Mouse (Mus musculus) B cell, adult 2 months (primary cell): Measurements from ENCODE around the gene Sipa1l1.
"Not testable (repeated sequence)": the region's sequence is repeated elsewhere in the genome, so short reads cannot be mapped to it uniquely, and the experiment has no call there.

ENCODE experiments used
- DNase-seq, 2 experiments: peaks; one replicate each; pipeline ENCODE4 v3.0.0; 2022

The Sipa1l1 gene

DNA sequence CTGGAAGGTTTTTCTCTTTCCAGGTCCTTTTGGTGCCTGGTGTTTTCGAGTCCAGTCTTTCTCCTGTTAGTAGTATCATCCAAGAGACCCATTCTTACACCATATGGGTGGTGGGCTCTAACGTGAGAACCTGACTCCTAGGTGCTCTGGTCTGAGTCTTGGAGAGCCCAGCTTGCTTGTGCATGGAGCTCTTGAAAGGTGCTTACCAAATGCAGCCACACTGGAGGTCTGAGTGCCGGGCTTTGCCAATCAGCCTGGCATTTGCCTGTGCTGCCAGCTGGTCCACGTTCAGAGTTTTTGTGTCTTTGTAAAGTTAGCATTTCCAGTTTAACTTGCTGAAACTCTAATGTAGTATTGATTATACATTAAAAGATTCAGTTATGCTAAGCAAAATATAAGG, 9.5 kb downstream of the Sipa1l1 start:
- DNase-seq: no peak

DNA sequence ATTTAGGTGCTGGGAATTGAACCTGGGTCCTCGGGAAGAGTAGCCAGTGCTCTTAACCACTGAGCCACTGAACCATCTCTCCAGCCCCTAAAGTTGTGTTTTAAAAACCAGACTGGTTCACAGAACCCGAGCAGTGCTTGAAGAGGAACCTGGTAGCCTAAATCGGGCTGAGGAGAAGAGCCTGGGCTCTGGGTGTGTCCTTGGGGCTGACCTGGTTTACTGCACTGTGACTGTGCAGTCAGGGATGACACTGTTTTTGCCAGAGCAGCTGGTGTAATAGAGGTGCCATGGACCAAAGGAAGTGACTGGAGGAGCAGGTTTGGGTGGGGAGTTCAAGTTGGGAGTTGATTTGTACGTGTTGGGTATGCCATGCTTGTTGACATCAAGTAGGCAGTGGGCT, 10.5 kb downstream of the Sipa1l1 start:
- peak; percentile 45 to 46 for DNase-seq

GRCm38 (mm10) chr12:82186156-82186555, 17.0 kb downstream of the Sipa1l1 start:
- DNase-seq: not testable (repeated sequence)

DNA sequence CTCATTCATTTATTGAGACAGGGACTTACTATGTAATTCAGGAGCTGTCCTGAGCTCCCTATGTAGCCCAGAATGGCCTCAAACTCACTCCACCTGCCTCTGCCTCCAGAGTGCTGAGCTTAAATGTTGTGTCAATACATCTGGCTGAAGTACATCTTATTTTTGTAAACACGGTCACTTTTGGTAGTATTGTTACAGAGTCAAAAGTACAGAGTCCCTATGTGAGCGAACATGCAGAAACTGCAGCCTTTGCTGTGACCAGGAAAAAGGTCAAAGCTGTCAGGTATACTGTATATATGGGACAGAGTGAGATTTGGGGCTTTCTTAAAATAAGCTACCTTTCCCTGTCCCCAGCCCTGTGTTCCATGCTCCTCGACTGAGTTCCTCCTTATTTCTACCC, 17.6 kb downstream of the Sipa1l1 start:
- DNase-seq: no peak

DNA sequence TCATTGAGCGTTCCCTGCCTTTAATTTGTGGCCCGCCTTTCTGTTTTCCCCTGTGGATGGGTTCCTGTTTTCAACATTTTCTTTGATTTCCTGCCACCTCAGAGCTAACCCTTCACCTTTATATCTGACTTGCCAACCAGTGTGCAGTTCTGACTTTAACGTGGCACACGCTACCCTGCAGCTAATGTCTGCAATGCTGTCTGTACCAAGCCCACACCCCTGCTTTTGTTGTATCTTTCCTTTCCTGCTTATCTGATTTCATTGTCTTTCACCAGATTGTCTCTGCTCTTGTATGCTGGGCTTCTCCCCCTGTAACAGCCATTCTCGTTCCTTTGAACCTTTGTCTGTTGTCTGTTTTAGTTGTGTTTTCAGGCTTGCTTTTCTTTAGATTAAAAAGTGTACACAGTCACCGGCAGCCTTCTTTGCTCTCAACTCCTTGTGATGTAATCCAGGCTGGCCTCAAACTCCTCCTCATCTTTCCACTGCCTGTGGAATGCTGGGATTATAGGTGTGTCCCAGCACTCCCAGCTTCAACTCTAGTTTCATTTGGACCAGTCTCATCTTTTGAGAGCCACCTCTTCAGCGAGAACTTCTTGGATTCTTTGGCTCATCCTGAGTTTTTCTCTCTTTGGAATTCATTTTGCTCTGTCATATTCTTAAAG, 18.2 kb downstream of the Sipa1l1 start:
- DNase-seq: no peak

- no peak for DNase-seq
Observed at GRCm38 (mm10) chr12:82188321-82189075, 19.4 kb downstream of the Sipa1l1 start.

GRCm38 (mm10) chr12:82189076-82189675, 20.1 kb downstream of the Sipa1l1 start:
- DNase-seq: no peak

DNA sequence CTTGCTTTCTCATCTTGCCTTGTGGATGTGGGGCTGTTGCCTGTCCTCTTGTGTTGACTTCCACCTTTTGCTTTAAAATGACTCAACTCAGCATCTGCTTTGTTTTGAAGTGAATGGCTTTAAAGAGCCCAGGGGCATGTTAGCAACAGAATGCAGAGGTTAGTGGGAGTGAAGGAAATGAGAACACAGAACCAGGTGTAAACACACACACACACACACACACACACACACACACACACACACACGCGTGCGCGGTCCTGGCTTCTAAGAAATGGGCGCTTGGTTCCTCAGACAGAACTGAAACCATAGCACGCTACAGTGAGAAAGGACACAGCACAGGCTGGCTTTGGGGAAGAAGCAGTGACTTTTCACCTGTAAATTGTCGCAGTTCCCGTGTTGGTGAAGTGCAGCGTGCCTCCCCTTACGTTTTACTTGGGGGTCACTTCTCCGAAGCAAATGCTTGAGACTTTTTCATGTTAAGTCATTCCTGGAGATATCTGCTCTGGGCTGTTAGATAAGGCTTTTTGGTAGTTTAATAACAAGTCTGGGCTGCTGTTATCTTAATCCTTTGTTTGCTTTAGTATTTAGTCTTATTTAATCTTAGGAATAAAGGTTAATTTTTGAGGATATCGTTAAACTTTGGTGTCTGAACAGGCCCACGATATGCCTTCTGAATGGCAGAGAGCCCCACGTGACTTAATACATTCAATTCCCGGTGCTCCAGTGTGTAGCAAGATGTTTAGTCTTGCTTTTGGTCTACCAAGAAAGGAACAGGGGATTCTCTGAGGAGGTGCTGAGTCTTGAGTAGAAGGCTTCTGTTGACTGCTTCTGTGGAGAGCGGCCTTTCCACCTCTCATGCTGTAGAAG, 20.8 kb downstream of the Sipa1l1 start:
- peak; percentile 78 to 80 for DNase-seq

GRCm38 (mm10) chr12:82190582-82190965, 21.5 kb downstream of the Sipa1l1 start:
- no peak for DNase-seq

DNA sequence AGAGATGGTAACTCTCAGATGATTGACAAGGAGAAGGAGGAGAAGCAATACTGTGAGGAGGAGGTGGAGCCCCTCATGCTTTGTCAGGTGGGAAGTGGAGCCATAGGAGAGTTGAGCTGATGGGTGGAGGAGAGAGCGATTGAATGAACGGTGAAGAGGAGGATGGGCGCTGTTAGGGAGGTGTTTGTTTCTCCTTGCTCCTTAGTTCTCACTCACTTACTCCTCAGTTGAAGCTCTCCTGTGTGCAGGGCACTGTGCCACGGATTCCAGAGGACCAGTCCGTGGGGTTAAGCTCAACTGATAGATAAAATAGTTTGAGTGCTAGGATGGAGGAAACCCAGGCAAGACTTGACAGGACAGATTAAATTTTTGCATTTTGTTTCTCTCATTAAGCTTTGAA, 22.6 kb downstream of the Sipa1l1 start:
- DNase-seq: no peak

DNA sequence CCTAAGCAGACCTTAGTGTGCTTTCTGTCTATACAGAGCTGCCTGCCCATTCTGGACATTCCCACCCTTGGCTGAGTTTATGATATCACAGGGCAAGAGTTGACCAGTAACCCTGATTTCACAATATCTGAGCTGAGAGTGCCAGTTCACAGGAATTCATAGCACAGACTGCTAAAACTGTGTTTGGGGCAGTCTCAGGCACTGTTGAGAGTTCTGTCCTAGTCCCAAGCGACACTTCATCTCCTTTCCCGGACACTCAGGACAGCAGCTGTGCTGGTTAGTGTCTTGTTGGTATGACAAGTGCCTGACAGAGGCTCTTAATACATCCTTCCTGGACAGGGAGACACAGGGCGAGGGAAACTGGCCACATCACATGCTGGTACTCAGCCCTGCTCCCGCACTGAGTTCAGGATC, 23.5 kb downstream of the Sipa1l1 start:
- DNase-seq: no peak

- DNase-seq: no peak
Observed at GRCm38 (mm10) chr12:82193476-82193875, 24.4 kb downstream of the Sipa1l1 start.

- no peak for DNase-seq
Observed at GRCm38 (mm10) chr12:82194919-82195318, 25.8 kb downstream of the Sipa1l1 start.

GRCm38 (mm10) chr12:82196213-82196612, 27.1 kb downstream of the Sipa1l1 start:
- no peak for DNase-seq

DNA sequence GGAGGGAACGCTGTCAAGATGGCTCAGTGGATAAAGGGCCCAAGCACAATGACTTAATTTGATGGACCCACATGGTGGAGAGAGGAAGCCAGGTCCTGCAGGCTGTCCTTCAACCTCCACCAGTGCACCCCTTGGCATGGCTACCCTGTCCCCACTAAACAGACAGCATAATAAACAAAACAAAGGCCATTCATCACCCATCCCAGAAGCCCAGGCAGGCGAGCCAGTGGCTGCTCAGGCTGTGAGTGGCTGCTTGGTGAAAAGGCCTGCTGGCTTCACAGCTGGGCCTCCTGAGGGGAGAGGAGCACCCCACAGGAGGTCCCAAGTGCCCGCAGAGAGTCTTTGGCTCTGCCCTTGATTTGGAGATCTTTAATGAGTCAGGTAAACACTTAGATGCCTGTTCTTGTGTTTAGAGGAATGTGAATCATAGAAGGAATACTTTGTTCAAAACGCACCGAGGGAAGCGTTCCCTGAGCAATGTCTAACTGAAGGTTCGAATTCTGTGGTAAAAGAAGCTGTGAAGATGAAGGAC, 27.6 kb downstream of the Sipa1l1 start:
- DNase-seq: no peak

DNA sequence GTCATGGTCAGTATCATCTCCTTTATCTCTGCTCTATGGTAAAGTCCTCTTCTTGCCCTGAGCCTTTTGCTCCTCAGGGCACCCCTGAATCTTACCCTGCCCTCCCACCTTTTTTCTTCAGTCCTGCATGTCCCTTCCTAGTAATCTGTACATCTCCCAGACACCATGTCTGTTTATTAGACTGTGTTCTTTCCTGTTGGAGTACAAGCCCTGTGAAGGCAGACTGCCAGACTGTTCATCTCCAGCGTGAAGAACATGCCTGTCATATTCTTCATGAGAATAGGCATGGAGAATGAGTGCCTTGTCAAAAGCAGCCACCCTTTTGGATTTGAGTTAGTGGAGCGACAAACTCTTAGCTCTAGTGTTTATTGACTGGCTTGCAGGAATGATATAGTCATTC, 28.1 kb downstream of the Sipa1l1 start:
- no peak for DNase-seq

DNA sequence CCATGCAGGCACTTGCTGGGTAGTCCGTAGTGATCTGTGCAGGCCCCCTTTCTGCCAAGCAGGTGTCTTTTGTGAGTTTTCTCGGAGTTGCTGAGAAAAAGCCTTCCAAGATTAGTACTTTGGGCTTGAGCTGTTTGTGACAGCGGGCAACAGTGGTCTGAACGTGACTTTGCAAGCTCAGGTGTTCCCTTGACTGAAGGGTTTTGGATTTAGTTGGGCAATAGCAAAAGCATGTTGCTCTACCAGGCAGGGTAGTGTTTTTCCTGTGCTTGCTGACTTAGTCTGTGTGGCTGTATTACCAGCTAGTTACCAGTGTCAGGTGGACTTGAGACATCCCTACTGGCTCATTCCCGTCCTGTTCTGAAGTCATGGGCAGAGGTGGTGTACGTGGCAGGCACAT, 30.2 kb downstream of the Sipa1l1 start:
- no peak for DNase-seq

GRCm38 (mm10) chr12:82204106-82204505, 35.0 kb downstream of the Sipa1l1 start:
- DNase-seq: no peak

GRCm38 (mm10) chr12:82206857-82207647, 37.9 kb downstream of the Sipa1l1 start:
- DNase-seq: no peak

GRCm38 (mm10) chr12:82208046-82208445, 38.9 kb downstream of the Sipa1l1 start:
- DNase-seq: no peak

- DNase-seq: no peak
Observed at GRCm38 (mm10) chr12:82208611-82209010, 39.5 kb downstream of the Sipa1l1 start.

- DNase-seq: no peak
Observed at GRCm38 (mm10) chr12:82209753-82210152, 40.6 kb downstream of the Sipa1l1 start.
